Mouse (Mus musculus) left cerebral cortex, postnatal 4 days (tissue): ENCODE data around the gene Xpa. TPM values are rescaled to one million over a fixed set of nuclear protein-coding genes. Genes with fewer than 3 reads are reported as not detected.

ENCODE experiments used
- DNase-seq: peaks from one replicate; pipeline ENCODE4 v3.0.0-alpha.2; 2022
- intact Hi-C: fragments of 180-260 bp; cut with DNase I; formaldehyde crosslinking; loops from one replicate; pipeline ENCODE4 v1.15.1; 2025
- total RNA-seq, 2 experiments: library from RNA; stranded (reverse); gene quantifications; 2 replicates each; pipeline ENCODE4 v1.2.3; 2021

The Xpa gene
- total RNA-seq, 2 experiments from 2014 or later, result 19.3 to 23.6 TPM

DNA sequence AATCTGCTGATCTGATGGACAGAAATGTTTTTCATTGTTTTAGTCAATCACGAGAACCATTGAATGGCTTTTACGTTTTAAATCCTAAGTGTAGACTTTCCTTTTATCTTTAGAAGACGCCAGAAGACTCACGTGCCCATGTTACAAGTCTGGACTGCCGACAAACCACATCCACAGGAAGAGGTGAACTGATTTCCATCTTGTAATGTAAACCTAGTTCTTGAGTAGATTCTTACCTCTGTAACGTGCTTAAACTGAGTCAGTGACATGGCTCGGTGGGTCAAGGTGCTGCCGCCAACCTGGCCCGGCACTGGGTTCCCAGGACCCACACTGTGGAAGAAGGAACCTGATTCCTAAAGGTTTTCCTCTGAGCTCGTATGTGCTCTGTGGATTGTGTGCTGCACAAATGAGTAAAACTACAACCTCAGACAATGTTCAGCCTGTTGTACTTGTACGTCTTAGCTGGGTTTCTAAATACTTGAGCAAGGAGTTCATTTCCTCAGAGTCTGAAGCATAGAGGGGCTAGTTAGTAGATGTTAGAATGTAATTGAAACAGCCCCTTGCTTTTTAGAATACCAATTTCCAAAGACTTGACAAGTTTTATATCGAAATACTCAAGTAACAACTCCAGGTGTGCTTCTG is 44.1 kb downstream of the Xpa start:
- intact Hi-C loops, result no loop called here
- no peak for DNase-seq

GRCm38 (mm10) chr4:46146881-46147280 is 49.2 kb downstream of the Xpa start:
- no peak for DNase-seq
- intact Hi-C loops, result no loop called here

DNA sequence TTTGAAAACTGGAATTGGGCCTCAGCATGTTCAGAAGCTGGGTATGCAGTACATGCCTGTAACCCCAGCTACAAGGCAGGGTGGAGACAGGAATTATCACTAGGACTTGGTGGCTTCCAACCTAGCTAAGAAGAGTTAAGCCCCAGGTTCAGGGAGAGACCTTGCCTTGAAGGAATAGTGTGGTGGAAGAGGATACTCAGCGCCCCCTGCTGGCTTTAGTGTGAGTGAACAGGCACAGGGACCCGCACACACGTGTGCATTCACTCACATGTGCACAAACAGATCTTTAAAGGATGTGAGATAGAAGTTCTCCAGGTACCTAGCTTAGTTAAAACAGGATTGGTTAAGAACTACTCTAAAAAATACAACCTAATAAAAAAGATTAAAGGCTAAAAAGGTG is 51.8 kb downstream of the Xpa start:
- DNase-seq, result no peak
- intact Hi-C loops, result no loop called here

DNA sequence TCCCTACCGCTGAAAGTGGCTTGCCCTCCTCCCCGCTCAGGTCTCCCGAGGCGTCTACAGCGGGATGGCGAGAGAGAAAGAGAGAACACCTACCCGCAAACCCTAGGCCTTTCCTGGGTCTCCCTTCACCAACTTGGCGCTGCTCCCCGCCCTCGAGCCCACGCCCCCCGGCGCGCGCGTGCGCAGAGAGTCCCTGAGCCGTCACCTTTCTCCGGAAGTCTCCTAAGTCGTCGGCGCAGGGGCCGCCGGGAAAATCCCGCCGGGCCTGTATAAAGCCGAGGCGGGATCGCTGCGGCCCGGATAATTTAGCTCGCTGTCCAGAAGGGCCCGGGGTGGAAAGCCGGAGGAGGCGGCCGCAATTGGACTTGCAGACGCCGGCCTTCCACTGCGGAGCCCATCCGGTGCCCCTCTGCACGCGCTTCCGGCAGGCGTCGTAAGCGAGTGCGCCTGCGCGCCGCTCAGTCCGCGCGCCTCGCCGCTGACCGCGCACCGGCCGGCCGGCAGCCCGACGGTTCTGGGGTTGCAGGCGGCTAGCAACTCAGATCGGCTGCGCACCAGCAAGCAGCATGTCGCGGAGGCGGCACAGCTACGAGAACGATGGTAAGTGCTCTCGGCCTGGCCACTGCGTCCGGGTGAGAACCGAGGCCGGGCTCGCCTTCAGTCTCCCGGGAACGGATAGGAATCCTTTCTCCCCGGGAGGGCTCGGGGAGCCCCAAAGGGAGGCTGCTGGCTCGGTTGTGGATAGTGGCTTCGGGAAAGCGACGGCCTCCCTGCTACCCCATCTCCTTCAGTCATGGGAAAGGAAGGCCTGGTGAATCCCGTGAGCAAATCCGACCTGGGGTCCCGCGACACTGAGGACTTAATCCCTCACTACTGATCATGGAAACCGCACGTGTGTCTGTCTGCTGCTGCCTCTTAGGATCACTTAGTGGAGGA is 57.6 kb downstream of the Xpa start, which contains the start of the genes Ncbp1 and Tstd2:
Ncbp1 (plus strand) TSS at position 327 of the 936 bp plus-strand sequence.
Tstd2 (minus strand) TSS at position 408 of the 936 bp plus-strand sequence.
- peak; percentile 92 for DNase-seq
- intact Hi-C loops, result no loop called here

DNA sequence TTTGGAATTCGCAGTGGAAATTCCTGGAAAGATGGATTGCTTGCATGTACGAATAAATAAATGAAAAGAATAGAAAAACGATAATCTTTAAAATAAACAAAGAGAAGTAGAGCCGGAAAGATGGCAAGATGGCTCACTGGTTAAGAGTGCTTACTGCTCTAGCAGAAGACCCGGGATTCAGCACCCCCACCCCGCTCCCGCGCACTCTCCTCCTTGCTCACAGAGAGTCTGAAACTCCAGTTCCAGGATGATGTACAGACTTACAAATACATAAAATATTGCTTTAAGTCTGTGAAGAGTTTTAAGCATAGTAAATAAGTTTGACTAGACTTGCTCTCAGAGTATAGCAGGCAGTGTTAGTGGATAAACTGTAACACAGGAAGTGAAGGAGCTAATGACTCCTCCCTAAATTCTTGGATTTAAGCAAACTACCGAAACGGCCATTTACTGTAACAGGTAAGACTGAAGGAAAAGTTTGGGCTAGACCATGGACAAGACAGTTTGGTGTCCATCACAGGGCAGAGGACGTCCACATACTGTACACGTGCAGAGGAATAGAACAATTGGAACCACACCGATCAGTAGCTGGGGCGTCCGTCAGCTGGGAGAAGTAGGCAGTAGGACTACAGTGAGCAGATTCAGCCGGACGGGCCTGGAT is 58.4 kb downstream of the Xpa start:
- DNase-seq, result no peak
- intact Hi-C loops, result no loop called here

- DNase-seq, result no peak
Observed at GRCm38 (mm10) chr4:46131791-46132190, 64.3 kb downstream of the Xpa start.

DNA sequence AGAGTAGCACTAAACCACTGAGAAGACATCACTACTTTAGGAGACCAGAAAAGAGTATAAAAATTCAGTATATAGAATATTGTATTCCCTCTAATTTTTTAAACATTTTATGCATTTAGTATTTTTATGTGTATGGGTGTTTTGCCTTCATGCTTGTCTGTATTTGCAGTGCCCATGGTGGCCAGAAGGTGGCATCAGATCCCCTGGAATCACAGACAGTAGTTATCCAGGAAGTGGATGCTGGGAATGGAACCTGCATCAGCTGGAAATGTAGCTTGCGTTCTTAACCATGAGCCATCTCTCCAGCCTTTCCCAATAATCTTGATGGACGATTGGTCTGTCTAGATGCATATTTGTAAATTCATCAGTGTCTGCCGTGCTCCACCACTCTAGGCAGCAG is 65.9 kb downstream of the Xpa start:
- DNase-seq, result peak; percentile 48
- intact Hi-C loops, result loop anchor here (5.0 kb wide), 1 partner anchor 1113 kb away; the partner anchor contains the start of gene Polr1e

More at GRCm38 (mm10) chr4:46131791-46132190, 64.3 kb downstream of the Xpa start:
- intact Hi-C loops, result loop anchor here (5.0 kb wide), 1 partner anchor 1114 kb away; the partner anchor contains the start of gene Polr1e

DNA sequence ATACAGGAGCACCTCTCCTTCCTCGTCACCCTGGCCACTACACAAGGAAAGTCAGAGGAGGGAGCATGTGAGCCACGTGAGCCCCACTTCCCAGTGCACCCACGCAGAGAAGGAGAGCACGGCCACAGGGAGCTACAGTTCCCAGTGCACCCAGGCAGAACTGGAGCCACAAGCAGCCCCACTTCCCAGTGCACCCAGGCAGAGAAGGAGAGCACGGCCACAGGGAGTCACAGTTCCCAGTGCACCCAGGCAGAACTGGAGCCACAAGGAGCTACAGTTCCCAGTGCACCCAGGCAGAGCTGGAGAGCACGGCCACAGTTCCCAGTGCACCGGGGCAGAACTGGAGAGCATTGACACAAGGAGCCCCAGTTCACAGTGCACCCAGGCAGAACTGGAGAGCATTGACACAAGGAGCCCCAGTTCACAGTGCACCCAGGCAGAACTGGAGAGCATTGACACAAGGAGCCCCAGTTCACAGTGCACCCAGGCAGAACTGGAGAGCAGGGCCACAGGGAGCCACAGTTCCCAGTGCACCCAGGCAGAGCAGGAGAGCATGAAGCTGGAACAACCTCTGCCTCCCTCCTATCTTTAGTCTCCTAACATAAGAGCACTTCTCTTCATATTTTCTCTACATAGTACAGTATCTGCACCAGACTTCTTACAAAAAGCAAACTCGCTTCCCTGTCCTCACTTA is 66.7 kb downstream of the Xpa start:
- DNase-seq, result no peak
- intact Hi-C loops, result loop anchor here (5.0 to 10.0 kb wide), 2 partner anchors 95 to 1112 kb away; partner anchors contain the start of genes Polr1e and Tmod1

DNA sequence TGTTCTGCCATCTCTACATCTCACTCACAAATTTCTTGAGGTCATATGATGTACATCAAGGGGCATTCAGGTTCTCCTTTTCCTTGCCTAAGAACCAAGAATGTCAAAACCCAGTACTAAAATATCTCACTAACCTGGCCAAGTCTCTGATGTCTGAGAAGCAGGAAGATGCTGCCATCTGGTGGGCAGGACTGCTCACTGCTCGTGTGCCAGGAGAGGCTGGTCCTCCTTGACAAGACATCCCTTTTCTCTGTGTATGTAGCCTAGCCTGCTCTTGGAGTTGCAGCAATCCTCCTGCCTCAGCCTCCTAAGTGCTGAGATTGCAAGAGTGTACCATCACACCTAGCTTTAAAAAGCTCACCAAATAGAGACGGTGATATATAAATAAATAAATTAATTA is 69.6 kb downstream of the Xpa start:
- peak; percentile 79 for DNase-seq
- intact Hi-C loops, result loop anchor here (10.0 kb wide), 1 partner anchor 92 kb away; the partner anchor contains the start of gene Tmod1

GRCm38 (mm10) chr4:46123358-46123757 is 72.8 kb downstream of the Xpa start:
- intact Hi-C loops, result loop anchor here (10.0 kb wide), 1 partner anchor 89 kb away; the partner anchor contains the start of gene Tmod1
- no peak for DNase-seq

DNA sequence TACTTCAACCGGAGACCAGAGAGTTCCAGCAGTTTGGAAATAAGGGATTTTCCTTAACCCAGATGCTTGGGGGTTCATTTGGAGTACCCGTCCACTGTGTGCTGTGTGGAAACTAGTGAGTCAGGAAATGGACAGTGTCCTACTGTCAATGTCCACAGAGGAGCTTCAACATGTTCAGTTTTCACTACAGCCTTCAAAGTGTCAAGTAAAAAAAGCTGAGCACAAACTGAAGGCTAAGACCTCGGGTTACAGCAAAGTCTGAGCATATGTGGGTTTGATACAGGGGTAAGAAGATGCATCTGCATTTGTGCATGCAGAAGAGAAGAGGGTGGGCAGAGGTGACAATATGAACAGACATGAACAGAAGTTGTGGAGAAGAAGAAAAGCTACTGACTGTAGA is 75.3 kb downstream of the Xpa start:
- intact Hi-C loops, result loop anchor here (10.0 kb wide), 1 partner anchor 86 kb away; the partner anchor contains the start of gene Tmod1
- DNase-seq, result no peak

DNA sequence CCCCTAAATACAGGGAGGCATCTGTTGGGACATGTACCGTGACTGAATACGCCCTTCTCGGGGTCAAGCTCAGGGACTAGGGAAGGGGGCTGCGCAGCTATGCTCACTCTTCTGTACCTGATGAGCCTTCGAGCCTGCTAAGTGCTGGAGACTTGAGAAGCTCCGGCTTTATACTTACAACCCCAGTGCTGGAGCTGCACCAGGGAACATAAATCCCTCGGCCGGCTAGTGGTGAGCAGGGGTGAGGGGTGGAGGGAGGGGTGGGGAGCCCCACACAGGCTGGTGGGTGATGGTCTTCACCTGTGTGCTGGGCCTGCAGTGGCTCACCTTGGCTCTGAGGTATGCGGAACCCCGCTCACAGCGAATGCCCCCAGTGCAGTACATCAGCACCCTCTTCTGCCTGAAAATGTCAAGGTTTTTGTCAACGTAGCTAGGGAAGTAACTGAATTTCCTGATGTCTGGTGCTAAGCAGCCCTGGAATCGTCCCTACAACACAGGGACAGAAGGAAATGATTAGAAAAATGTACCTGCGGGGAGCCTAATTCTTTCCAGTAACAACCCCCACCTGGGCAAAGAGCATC is 76.5 kb downstream of the Xpa start:
- intact Hi-C loops, result loop anchor here (10.0 kb wide), 1 partner anchor 85 kb away; the partner anchor contains the start of gene Tmod1
- no peak for DNase-seq

DNA sequence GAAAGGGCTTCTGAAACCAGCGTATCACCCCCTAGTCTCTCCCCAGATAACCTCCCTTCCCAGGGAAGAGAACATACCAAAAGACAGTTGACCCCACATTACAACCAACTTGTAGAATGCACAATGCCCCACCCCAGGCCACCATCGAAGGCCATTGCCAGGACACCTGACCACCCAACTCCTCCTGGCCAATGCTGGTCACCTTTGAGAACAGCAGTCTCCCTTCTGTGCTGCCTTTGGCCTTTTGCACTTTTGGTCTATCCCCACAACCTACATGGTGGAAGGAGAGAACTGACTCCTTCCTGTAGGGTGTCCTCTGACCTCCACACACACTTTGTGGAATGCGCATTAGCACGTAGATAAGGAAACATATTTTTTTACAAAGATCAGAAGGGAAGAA is 78.6 kb downstream of the Xpa start:
- no peak for DNase-seq
- intact Hi-C loops, result no loop called here

DNA sequence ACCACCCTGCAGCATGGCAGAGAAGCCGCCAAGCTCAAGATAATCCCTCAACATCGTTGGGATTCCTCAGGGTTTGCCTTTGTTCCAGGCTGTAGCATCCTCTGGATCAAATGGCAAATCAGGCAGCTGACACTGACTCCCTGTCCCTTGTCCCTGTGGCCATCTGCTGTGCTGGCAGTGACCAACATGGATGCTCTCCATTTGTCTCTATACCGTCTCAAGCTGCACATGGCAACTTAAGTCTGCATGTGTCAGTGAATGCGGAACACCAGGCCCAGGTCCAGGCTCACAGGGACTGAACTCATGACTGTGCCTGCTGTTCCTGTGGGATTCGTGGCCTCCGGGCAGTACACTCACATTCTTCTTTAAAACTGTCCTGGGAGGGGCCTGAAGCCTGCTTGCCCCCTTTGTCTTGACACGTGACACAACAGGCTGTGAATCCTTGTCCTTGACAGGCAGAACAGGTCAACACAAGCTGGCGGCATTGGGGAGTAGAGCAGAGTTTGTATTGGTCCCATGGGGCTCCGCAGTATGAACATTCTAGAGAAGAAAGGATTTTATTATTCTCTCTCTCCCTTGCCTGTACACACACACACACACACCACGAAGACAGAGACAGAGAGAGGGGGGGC is 79.5 kb downstream of the Xpa start:
- intact Hi-C loops, result no loop called here
- peak; percentile 82 for DNase-seq

DNA sequence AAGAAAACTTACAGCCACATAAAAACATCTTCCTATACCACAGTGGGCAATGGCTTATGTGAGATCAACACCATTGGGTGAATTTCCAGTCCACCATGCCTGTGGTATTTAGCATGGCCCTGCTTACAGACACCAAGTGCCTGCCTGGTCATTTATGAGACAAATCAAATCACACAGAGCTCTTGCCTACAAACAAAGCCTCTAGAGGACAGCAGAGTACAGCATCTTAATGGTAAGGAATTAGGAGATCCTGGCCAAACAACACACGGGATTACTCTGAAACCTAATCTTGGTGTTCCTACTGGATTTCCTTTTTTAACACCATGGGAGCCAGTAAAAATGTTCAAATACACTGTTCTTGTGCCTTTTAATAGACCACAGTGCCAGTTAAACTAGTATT is 80.8 kb downstream of the Xpa start:
- intact Hi-C loops, result no loop called here
- DNase-seq, result no peak

- intact Hi-C loops, result no loop called here
- DNase-seq, result peak; percentile 65
Observed at GRCm38 (mm10) chr4:46111361-46111760, 84.8 kb downstream of the Xpa start.

- intact Hi-C loops, result no loop called here
- no peak for DNase-seq
Observed at GRCm38 (mm10) chr4:46110084-46110483, 86.0 kb downstream of the Xpa start.
